Mouse (Mus musculus): ENCODE measurements at regions not wholly inside any gene's neighbourhood (a gene's known extent, or its start where the extent isn't known, plus 50 kb on each side); places are given as distances from the start of the nearest gene placed in this dataset.

DNA sequence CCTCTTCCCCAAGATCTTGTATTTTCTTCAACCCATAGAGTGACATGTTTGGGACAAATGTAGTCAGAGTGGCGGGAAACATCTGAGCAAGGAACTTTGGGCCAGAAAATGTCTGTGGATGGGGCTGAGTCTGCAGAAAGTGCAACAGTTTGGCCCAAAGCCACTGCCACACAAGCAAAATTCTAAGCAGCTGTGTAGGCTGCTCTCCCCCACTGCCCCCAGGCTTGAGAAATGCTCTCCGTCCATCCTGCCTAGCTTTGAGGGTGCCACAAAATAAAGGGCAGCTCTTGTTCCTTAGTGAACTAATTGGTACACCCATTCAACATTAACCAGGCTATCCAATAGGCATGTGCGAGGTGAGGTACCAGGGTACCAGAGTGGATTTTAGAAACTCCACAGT, 205.2 kb upstream of the Kbtbd8 start:
- no peaks in the 10 kb centered on the region for H3K36me3 ChIP-seq (ENCODE audit: control insufficient read depth, insufficient read depth, low read length)
- peaks cover 6% of the 10 kb centered on the region; the same call in 1 of the 2 replicates for H3K4me1 ChIP-seq (replicated peaks; ENCODE audit: control insufficient read depth, insufficient read depth, low read length)
- no peak overlapping the region for H3K27ac ChIP-seq (ENCODE audit: low read depth)
- no peak overlapping the region for H3K4me2 ChIP-seq (ENCODE audit: low read length)
- DNase-seq (ENCODE audit: low spot score) (no peak), ATAC-seq (replicated peaks; ENCODE audit: low FRiP score, low TSS enrichment, low read depth) (no peak)
- H3K9ac ChIP-seq (ENCODE audit: low read length) = no peak overlapping the region
- no peaks in the 10 kb centered on the region for H3K9me3 ChIP-seq (ENCODE audit: control insufficient read depth, low read length)
- 69% methylated on average over 3 of the region's 3 CpGs for WGBS
- no peaks in the 10 kb centered on the region for H3K27me3 ChIP-seq (replicated peaks; ENCODE audit: control insufficient read depth, insufficient read depth, low read length)
- no peak overlapping the region for H3K4me3 ChIP-seq (ENCODE audit: low read depth, low read length)

DNA sequence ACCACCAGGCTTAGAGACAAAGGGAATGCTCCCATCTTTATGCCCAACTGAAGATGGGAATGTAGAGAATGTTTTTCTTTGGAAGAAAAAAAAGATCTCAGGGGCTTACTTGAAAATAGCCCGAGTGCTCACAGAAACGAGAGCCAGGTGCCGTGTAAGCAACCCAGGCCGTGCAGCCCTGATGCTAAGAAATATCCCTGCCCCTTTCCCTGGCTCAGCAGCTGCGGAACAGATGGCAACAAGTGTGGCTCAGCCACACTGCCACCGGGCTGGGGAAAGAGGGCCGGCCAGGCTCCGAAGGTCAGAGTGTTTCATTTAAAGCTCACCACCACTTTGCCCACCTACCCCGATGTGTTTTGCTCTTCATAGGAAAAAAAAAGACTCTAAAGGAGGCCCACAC, 205.7 kb upstream of the Kbtbd8 start:
- ATAC-seq (replicated peaks; ENCODE audit: low FRiP score, low TSS enrichment, low read depth) (no peak), DNase-seq (ENCODE audit: low spot score) (no peak)
- Histone ChIP-seq H3K27ac (ENCODE audit: low read depth) (no peak overlapping the region), H3K4me1 (replicated peaks; ENCODE audit: control insufficient read depth, insufficient read depth, low read length) (peaks cover 6% of the 10 kb centered on the region; the same call in 1 of the 2 replicates), H3K9me3 (ENCODE audit: control insufficient read depth, low read length) (no peaks in the 10 kb centered on the region), H3K4me2 (ENCODE audit: low read length) (no peak overlapping the region), H3K9ac (ENCODE audit: low read length) (no peak overlapping the region), H3K4me3 (ENCODE audit: low read depth, low read length) (no peak overlapping the region), H3K27me3 (replicated peaks; ENCODE audit: control insufficient read depth, insufficient read depth, low read length) (no peaks in the 10 kb centered on the region), H3K36me3 (ENCODE audit: control insufficient read depth, insufficient read depth, low read length) (no peaks in the 10 kb centered on the region)
- 44% methylated on average over 9 of the region's 9 CpGs for WGBS

DNA sequence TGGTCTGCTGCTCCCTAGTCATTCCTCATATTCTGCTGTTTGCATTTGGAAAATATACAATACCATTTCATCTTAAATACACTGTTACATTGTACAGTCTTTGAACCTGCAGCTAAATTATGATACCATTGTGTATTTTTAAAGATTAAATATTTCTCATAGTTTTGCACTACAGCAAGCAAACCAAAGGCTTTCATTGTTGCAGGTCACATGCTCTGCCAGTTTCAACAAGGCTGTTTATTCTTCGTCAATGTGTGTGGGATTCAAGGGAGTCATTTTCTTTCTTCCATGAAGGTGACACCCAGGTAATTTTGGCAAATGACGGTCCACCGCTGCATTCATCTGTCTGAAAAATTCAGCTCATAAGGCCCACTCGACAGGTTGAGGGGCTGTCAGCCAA, 200.9 kb upstream of the Lrig1 start:
- DNase-seq (ENCODE audit: low spot score) (no peak), ATAC-seq (replicated peaks; ENCODE audit: low FRiP score, low TSS enrichment, low read depth) (no peak)
- no peaks in the 10 kb centered on the region for H3K36me3 ChIP-seq (ENCODE audit: control insufficient read depth, insufficient read depth, low read length)
- WGBS = 55% methylated on average over 4 of the region's 4 CpGs
- H3K9ac ChIP-seq (ENCODE audit: low read length) = no peak overlapping the region
- no peaks in the 10 kb centered on the region for H3K27me3 ChIP-seq (replicated peaks; ENCODE audit: control insufficient read depth, insufficient read depth, low read length)
- H3K27ac ChIP-seq (ENCODE audit: low read depth) = peak overlapping the region; percentile 25; the same call in 1 of the 2 replicates
- H3K4me2 ChIP-seq (ENCODE audit: low read length) = no peak overlapping the region
- no peaks in the 10 kb centered on the region for H3K9me3 ChIP-seq (ENCODE audit: control insufficient read depth, low read length)
- no peaks in the 10 kb centered on the region for H3K4me1 ChIP-seq (replicated peaks; ENCODE audit: control insufficient read depth, insufficient read depth, low read length)
- no peak overlapping the region for H3K4me3 ChIP-seq (ENCODE audit: low read depth, low read length)

DNA sequence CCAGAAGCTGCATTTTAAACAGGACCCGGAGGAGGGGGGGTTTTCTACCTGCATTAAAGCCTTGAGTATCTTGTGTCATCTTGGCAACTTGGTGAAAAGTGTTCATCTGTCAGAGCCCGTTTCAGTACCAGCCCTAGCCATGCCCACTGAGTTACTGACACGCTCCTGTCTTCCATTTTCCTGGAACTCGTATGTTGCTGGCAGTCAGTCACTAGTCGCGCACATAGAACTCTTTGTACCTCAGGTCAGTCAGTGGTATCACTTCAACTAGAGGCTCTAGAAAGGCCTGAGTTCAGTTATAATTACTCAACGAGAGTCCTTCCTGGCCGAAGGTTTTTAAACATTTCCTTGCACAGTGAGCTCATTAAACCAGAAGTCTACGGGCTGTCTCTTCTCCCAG, 198.9 kb upstream of the Lrig1 start:
- H3K4me2 ChIP-seq (ENCODE audit: low read length) = no peak overlapping the region
- H3K27ac ChIP-seq (ENCODE audit: low read depth) = no peak overlapping the region
- H3K27me3 ChIP-seq (replicated peaks; ENCODE audit: control insufficient read depth, insufficient read depth, low read length) = no peaks in the 10 kb centered on the region
- DNase-seq (ENCODE audit: low spot score) (no peak), ATAC-seq (replicated peaks; ENCODE audit: low FRiP score, low TSS enrichment, low read depth) (no peak)
- WGBS = 84% methylated on average over 9 of the region's 9 CpGs
- no peaks in the 10 kb centered on the region for H3K9me3 ChIP-seq (ENCODE audit: control insufficient read depth, low read length)
- no peaks in the 10 kb centered on the region for H3K36me3 ChIP-seq (ENCODE audit: control insufficient read depth, insufficient read depth, low read length)
- no peak overlapping the region for H3K4me3 ChIP-seq (ENCODE audit: low read depth, low read length)
- H3K9ac ChIP-seq (ENCODE audit: low read length) = no peak overlapping the region
- no peaks in the 10 kb centered on the region for H3K4me1 ChIP-seq (replicated peaks; ENCODE audit: control insufficient read depth, insufficient read depth, low read length)

DNA sequence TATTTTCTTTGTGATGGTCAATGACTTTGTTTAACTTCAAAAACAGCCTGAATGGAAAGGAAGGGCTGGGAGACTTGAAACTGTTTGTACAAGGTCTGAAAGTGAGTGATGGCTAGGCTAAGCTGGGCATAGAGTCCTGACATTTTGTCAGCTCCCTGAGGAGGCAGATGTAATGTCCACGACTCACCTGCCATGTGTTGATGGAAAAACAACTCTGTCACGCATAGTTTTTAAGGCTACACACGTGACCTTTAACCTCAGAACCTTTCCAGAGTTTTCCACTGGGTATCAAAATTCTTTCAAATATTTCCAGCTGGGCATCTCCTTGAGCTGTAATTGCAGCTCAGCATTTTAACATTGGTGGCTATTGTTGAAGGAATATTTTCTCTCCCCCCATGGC, 190.2 kb upstream of the Lrig1 start:
- Histone ChIP-seq H3K4me3 (ENCODE audit: low read depth, low read length) (no peak overlapping the region), H3K36me3 (ENCODE audit: control insufficient read depth, insufficient read depth, low read length) (no peaks in the 10 kb centered on the region), H3K27me3 (replicated peaks; ENCODE audit: control insufficient read depth, insufficient read depth, low read length) (no peaks in the 10 kb centered on the region), H3K9me3 (ENCODE audit: control insufficient read depth, low read length) (no peaks in the 10 kb centered on the region), H3K4me1 (replicated peaks; ENCODE audit: control insufficient read depth, insufficient read depth, low read length) (no peaks in the 10 kb centered on the region), H3K27ac (ENCODE audit: low read depth) (no peak overlapping the region), H3K9ac (ENCODE audit: low read length) (no peak overlapping the region), H3K4me2 (ENCODE audit: low read length) (no peak overlapping the region)
- WGBS = 51% methylated on average over 3 of the region's 3 CpGs
- DNase-seq (ENCODE audit: low spot score) (no peak), ATAC-seq (replicated peaks; ENCODE audit: low FRiP score, low TSS enrichment, low read depth) (no peak)

DNA sequence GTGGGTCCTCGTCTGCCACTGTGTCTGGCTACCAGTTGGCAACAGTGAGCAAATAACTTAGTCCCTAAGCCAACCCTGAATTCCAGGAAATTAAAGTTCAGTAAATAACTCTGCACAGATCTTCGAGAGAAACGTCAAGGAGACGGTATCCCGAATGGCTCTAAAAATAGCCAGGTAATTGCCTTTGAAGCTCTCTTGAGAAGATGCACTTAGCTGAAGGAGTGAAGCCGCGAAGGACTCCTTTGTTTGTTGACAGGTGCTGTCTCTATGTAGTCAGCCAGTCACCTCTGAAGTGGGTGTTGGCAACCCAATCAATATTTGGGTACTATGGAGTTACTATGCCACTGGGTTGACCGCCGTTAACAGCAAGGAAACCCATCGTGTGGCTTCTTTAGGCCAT, 189.3 kb upstream of the Lrig1 start:
- Histone ChIP-seq H3K4me3 (ENCODE audit: low read depth, low read length) (no peak overlapping the region), H3K9me3 (ENCODE audit: control insufficient read depth, low read length) (no peaks in the 10 kb centered on the region), H3K36me3 (ENCODE audit: control insufficient read depth, insufficient read depth, low read length) (no peaks in the 10 kb centered on the region), H3K27ac (ENCODE audit: low read depth) (no peak overlapping the region), H3K27me3 (replicated peaks; ENCODE audit: control insufficient read depth, insufficient read depth, low read length) (no peaks in the 10 kb centered on the region), H3K4me2 (ENCODE audit: low read length) (no peak overlapping the region), H3K9ac (ENCODE audit: low read length) (no peak overlapping the region), H3K4me1 (replicated peaks; ENCODE audit: control insufficient read depth, insufficient read depth, low read length) (no peaks in the 10 kb centered on the region)
- ATAC-seq (replicated peaks; ENCODE audit: low FRiP score, low TSS enrichment, low read depth) (no peak), DNase-seq (ENCODE audit: low spot score) (no peak)
- 73% methylated on average over 10 of the region's 10 CpGs for WGBS

DNA sequence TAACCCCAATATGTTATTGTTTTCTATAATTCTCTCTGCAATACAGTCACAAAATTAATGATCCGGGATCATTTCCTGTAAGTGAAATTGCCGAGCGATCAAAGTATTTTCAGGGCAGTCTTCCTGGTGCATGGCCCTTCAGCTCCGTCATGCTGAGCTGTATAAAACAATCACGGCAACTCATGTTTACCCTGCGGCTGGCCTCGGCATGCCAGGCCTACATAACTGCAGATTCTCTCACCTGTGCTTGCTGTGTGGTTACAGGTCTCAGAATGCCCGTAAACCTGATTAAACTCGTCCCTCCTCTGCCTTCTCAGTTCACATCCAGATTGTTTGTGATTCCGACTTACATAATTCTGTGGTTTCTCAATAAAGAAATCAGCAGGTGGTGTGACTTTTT, 181.2 kb upstream of the Lrig1 start:
- Histone ChIP-seq H3K9me3 (ENCODE audit: control insufficient read depth, low read length) (no peaks in the 10 kb centered on the region), H3K4me1 (replicated peaks; ENCODE audit: control insufficient read depth, insufficient read depth, low read length) (no peaks in the 10 kb centered on the region), H3K27me3 (replicated peaks; ENCODE audit: control insufficient read depth, insufficient read depth, low read length) (no peaks in the 10 kb centered on the region), H3K27ac (ENCODE audit: low read depth) (no peak overlapping the region), H3K36me3 (ENCODE audit: control insufficient read depth, insufficient read depth, low read length) (no peaks in the 10 kb centered on the region), H3K9ac (ENCODE audit: low read length) (no peak overlapping the region), H3K4me3 (ENCODE audit: low read depth, low read length) (no peak overlapping the region), H3K4me2 (ENCODE audit: low read length) (no peak overlapping the region)
- ATAC-seq (replicated peaks; ENCODE audit: low FRiP score, low TSS enrichment, low read depth) = no peak
- no peak for DNase-seq (ENCODE audit: low spot score)
- WGBS = 69% methylated on average over 10 of the region's 10 CpGs

DNA sequence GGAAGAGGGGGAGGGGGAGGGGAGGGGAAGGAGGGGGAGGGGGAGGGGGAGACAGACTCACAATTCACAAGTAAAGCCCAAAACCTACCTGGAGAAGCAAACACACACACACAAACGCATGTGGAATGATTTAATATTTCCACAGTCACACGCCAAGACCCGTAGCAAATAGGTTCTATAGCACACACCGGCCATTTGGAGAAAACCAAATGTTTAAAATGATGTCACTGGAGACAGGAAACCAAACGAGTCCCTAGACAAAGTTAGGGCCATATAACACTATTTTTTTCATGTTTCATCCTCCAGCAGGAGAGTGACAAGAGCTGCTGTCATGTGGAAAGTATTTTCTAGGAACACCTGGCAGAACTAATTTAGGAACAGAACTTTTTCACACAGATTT, 175.9 kb upstream of the Lrig1 start:
- DNase-seq (ENCODE audit: low spot score) = no peak
- H3K9ac ChIP-seq (ENCODE audit: low read length) = no peak overlapping the region
- no peaks in the 10 kb centered on the region for H3K4me1 ChIP-seq (replicated peaks; ENCODE audit: control insufficient read depth, insufficient read depth, low read length)
- no peaks in the 10 kb centered on the region for H3K9me3 ChIP-seq (ENCODE audit: control insufficient read depth, low read length)
- 70% methylated on average over 5 of the region's 5 CpGs for WGBS
- no peak overlapping the region for H3K4me3 ChIP-seq (ENCODE audit: low read depth, low read length)
- H3K4me2 ChIP-seq (ENCODE audit: low read length) = no peak overlapping the region
- no peaks in the 10 kb centered on the region for H3K36me3 ChIP-seq (ENCODE audit: control insufficient read depth, insufficient read depth, low read length)
- H3K27me3 ChIP-seq (replicated peaks; ENCODE audit: control insufficient read depth, insufficient read depth, low read length) = no peaks in the 10 kb centered on the region
- no peak for ATAC-seq (replicated peaks; ENCODE audit: low FRiP score, low TSS enrichment, low read depth)
- H3K27ac ChIP-seq (ENCODE audit: low read depth) = no peak overlapping the region

DNA sequence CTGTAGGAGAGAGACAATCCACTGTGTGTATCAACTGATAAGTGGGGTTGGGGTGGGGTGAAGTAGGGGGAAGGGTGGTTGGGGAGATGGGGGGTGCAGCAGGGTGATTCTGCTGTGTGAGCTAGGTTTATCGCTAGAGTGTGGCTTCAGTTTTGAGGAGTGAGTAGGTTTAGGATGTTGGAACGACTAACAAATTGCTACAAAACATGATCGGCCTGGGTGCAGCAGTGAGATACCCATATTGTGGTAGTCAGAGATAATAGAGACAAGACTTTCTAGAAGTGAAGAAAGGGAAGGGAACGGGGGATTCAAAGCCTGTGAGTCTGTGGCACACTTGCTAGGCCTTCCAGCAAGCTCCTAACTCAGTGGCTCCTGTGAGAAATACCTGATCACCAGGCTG, 175.1 kb upstream of the Lrig1 start:
- Histone ChIP-seq H3K36me3 (ENCODE audit: control insufficient read depth, insufficient read depth, low read length) (no peaks in the 10 kb centered on the region), H3K27ac (ENCODE audit: low read depth) (no peak overlapping the region), H3K4me3 (ENCODE audit: low read depth, low read length) (no peak overlapping the region), H3K9me3 (ENCODE audit: control insufficient read depth, low read length) (no peaks in the 10 kb centered on the region), H3K4me1 (replicated peaks; ENCODE audit: control insufficient read depth, insufficient read depth, low read length) (no peaks in the 10 kb centered on the region), H3K27me3 (replicated peaks; ENCODE audit: control insufficient read depth, insufficient read depth, low read length) (no peaks in the 10 kb centered on the region), H3K4me2 (ENCODE audit: low read length) (no peak overlapping the region), H3K9ac (ENCODE audit: low read length) (no peak overlapping the region)
- ATAC-seq (replicated peaks; ENCODE audit: low FRiP score, low TSS enrichment, low read depth) (no peak), DNase-seq (ENCODE audit: low spot score) (no peak)
- 88% methylated on average over 4 of the region's 4 CpGs for WGBS

Measured in intestine, embryonic 14.5 days (tissue).